Comparison of ENCODE assay signal across 13 mouse cellular contexts in the genomic region with DNA sequence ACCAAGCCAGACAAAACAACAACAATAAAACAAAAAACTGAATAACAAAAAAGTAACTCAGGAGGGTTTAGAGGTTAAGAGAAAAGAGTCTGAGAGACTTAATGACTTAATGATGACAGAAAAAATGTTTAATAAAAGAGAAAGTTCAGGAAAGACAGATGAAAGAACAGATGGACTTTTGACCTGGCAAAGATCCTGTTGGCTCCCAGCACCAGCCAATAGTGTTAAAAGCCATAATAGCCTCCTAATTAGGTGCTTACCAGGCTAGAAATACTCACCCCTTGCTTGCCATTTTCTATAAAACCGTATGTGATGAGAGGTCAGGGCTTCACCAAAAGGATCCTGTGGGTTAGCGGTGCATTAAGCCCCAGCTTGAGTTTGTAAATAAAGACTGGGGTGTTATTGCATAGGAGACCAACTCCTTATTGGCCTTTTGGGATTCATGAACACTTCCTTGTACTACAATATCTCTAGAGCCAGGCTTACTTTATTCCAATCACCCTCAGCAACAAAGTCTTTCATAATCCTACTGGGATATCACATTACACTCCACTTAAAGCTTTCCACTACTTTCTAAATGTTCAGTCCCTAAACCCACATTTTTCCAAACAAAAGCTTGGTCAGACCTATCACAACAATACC.
"Had no signal": no experiment of that assay in that cellular context is flagged by ENCODE, and none has a peak within 500 bp of the region (broad histone marks: within the 10 kb centered on the region; RNA-seq: fewer than 3 reads in every experiment).

No protein-coding gene starts in this region.

- H3K4me1 ChIP-seq: midbrain, embryonic 13.5 days; stomach, embryonic 15.5 days had no signal

- ATAC-seq: intestine, postnatal 0 days; lung, postnatal 0 days; midbrain, embryonic 13.5 days had no signal

- H3K36me3 ChIP-seq: midbrain, embryonic 13.5 days; stomach, embryonic 15.5 days had no signal

- H3K27me3 ChIP-seq: midbrain, embryonic 13.5 days; stomach, embryonic 15.5 days had no signal

- H3K4me3 ChIP-seq: left cerebral cortex, adult 2 months; midbrain, embryonic 13.5 days; stomach, embryonic 15.5 days had no signal

- H3K27ac ChIP-seq: left cerebral cortex, adult 2 months; liver, embryonic 14.5 days; midbrain, embryonic 13.5 days; stomach, embryonic 15.5 days had no signal

- H3K9me3 ChIP-seq: midbrain, embryonic 13.5 days; stomach, embryonic 15.5 days had no signal

- H3K9ac ChIP-seq: liver, embryonic 14.5 days; midbrain, embryonic 13.5 days; stomach, embryonic 15.5 days had no signal

- H3K4me2 ChIP-seq: midbrain, embryonic 13.5 days; stomach, embryonic 15.5 days had no signal

- DNase-seq: kidney, postnatal 10 days; kidney, postnatal 4 days; lung, adult 2 months; lung, postnatal 36 days; right cerebral cortex, postnatal 14 days; thymus, adult 2 months; thymus, postnatal 25 days had no signal
